Mouse (Mus musculus) thymus, postnatal 4 days (tissue): ENCODE measurements around the gene Zfp874b.
A peak's percentile ranks its signal among the peaks of the same experiment; 100 is the strongest.
"Not testable (repeated sequence)": the region's sequence is repeated elsewhere in the genome, so short reads cannot be mapped to it uniquely, and the experiment has no call there.

Experiments used
- DNase-seq: peaks from one replicate; pipeline ENCODE4 v3.0.0; 2021

Gene Zfp874b

GRCm38 (mm10) chr13:67483625-67484423 is at the start of gene Zfp874b:
Zfp874b (minus strand) TSS chr13:67484258.
- DNase-seq, result peak; percentile 88

- no peak for DNase-seq
Observed at GRCm38 (mm10) chr13:67527049-67527730, 43.1 kb upstream of the Zfp874b start.

- DNase-seq, result peak; percentile 91
Observed at GRCm38 (mm10) chr13:67525753-67526410, 41.8 kb upstream of the Zfp874b start, which contains the start of the genes Gm26965 and Zfp87. Gm26965 (minus strand) TSS chr13:67526151. Zfp87 (minus strand) TSS chr13:67526177.

GRCm38 (mm10) chr13:67500908-67501307 is 16.9 kb upstream of the Zfp874b start:
- DNase-seq, result no peak

- peak; percentile 81 for DNase-seq
Observed at GRCm38 (mm10) chr13:67500084-67500719, 16.1 kb upstream of the Zfp874b start, which contains the start of gene Zfp58. Zfp58 (minus strand) TSS chr13:67500555.

- DNase-seq, result no peak
Observed at GRCm38 (mm10) chr13:67495631-67496030, 11.6 kb upstream of the Zfp874b start.

- DNase-seq, result peak; percentile 14
Observed at GRCm38 (mm10) chr13:67484424-67484811, 360 bp upstream of the Zfp874b start.

GRCm38 (mm10) chr13:67481528-67481927 is 2.5 kb downstream of the Zfp874b start:
- no peak for DNase-seq

- no peak for DNase-seq
Observed at GRCm38 (mm10) chr13:67469274-67469673, 14.8 kb downstream of the Zfp874b start.

- not testable (repeated sequence) for DNase-seq
Observed at GRCm38 (mm10) chr13:67463506-67464185, 20.4 kb downstream of the Zfp874b start.

- DNase-seq, result peak; percentile 11
Observed at GRCm38 (mm10) chr13:67452021-67452309, 32.1 kb downstream of the Zfp874b start.

GRCm38 (mm10) chr13:67451172-67452020 is 32.7 kb downstream of the Zfp874b start, which contains the start of gene Zfp874a:
Zfp874a (minus strand) TSS chr13:67451624.
- peak; percentile 90 for DNase-seq

GRCm38 (mm10) chr13:67437095-67437494 is 47.0 kb downstream of the Zfp874b start:
- DNase-seq, result not testable (repeated sequence)

- no peak for DNase-seq
Observed at GRCm38 (mm10) chr13:67428116-67428515, 55.9 kb downstream of the Zfp874b start.

GRCm38 (mm10) chr13:67425699-67426098 is 58.4 kb downstream of the Zfp874b start:
- not testable (repeated sequence) for DNase-seq

GRCm38 (mm10) chr13:67422532-67422931 is 61.5 kb downstream of the Zfp874b start:
- DNase-seq, result not testable (repeated sequence)
